Mouse (Mus musculus) ES-E14 (cell line): ENCODE measurements at regions not wholly inside any gene's neighbourhood (a gene's known extent, or its start where the extent isn't known, plus 50 kb on each side); places are given as distances from the start of the nearest gene placed in this dataset.

Experiments
- DNase-seq: peaks from one replicate; pipeline ENCODE4 v3.0.0-alpha.2; 2013; ENCODE audit warnings: low read depth, low spot score
- H3K27ac ChIP-seq: 2 replicates; pipeline ENCODE4 v1.5.1; 2012; ENCODE audit warnings: low read depth, mild to moderate bottlenecking, low read length, moderate library complexity, mixed read lengths; ENCODE audit not compliant: poor library complexity, insufficient read depth, severe bottlenecking
- H3K36me3 ChIP-seq: 2 replicates; pipeline ENCODE4 v1.6.1; 2012; ENCODE audit warnings: mild to moderate bottlenecking, low read length, moderate library complexity, mixed read lengths; ENCODE audit not compliant: control insufficient read depth, poor library complexity, insufficient read depth, severe bottlenecking
- H3K4me1 ChIP-seq, 2 experiments: fragments of 150-350 bp in 1 of 2; sonication (generic) in 1 of 2; 2 replicates each; pipeline ENCODE4 v1.6.1; 2012; ENCODE audit warnings: low read length in 2 of 2, mild to moderate bottlenecking in 1 of 2, mixed read lengths in 1 of 2; ENCODE audit not compliant: control insufficient read depth in 2 of 2, insufficient read depth in 2 of 2, poor library complexity in 1 of 2
- H3K4me3 ChIP-seq, 2 experiments: fragments of 150-350 bp in 1 of 2; sonication (generic) in 1 of 2; 2 replicates each; pipeline ENCODE4 v1.5.1; 2012; ENCODE audit warnings: low read length in 2 of 2, low read depth in 1 of 2, mild to moderate bottlenecking in 1 of 2, mixed read lengths in 1 of 2; ENCODE audit not compliant: insufficient read depth in 1 of 2, poor library complexity in 1 of 2, severe bottlenecking in 1 of 2
- H3K9ac ChIP-seq: 2 replicates; pipeline ENCODE4 v1.6.1; 2012; ENCODE audit warnings: low read depth, mild to moderate bottlenecking, low read length, mixed read lengths; ENCODE audit not compliant: poor library complexity, insufficient read depth, severe bottlenecking
- H3K9me3 ChIP-seq: fragments of 150-350 bp; sonication (generic); 2 replicates; pipeline ENCODE4 v1.6.1; 2012; ENCODE audit warnings: low read depth, mild to moderate bottlenecking, low read length; ENCODE audit not compliant: control insufficient read depth, insufficient read depth
- CHD2 ChIP-seq: IDR thresholded peaks from 2 replicates; pipeline ENCODE4 v1.6.1; 2014; ENCODE audit warnings: mild to moderate bottlenecking, low read depth, low read length, inconsistent platforms
- HCFC1 ChIP-seq: IDR thresholded peaks from 2 replicates; pipeline ENCODE4 v1.6.1; 2012; ENCODE audit warnings: low read length, inconsistent platforms, borderline replicate concordance; ENCODE audit not compliant: insufficient read depth
- MAFK ChIP-seq: IDR thresholded peaks from 2 replicates; pipeline ENCODE4 v1.6.1; 2014; ENCODE audit warnings: mild to moderate bottlenecking, low read depth, low read length, inconsistent platforms; ENCODE audit not compliant: insufficient read depth
- ZC3H11A ChIP-seq: IDR thresholded peaks from 2 replicates; pipeline ENCODE4 v1.6.1; 2012; ENCODE audit warnings: low read depth, mild to moderate bottlenecking, inconsistent platforms, low read length, borderline replicate concordance
- ZNF384 ChIP-seq: IDR thresholded peaks from 2 replicates; pipeline ENCODE4 v1.6.1; 2012; ENCODE audit warnings: low read depth, low read length, inconsistent platforms
- in situ Hi-C, 2 experiments: fragments of 600-800 bp; cut with MboI; formaldehyde crosslinking; loops; one replicate each; pipeline ENCODE4 v1.15.1; 2025; ENCODE audit warnings: low sequenced_read_pairs in 2 of 2, inconsistent platforms in 1 of 2; ENCODE audit not compliant: unreplicated experiment in 2 of 2

GRCm38 (mm10) chr11:17468431-17469165 is 211.2 kb downstream of the C1d start:
- Histone ChIP-seq H3K9me3 (no peaks in the 10 kb centered on the region), H3K27ac (no peak overlapping the region), H3K36me3 (no peaks in the 10 kb centered on the region), H3K4me3 (no peak overlapping the region), H3K9ac (no peak overlapping the region), H3K4me1 (no peaks in the 10 kb centered on the region)
- in situ Hi-C loops = no loop called here
- TF ChIP-seq CHD2 (no peak), ZC3H11A (no peak), ZNF384 (no peak), MAFK (no peak), HCFC1 (no peak)
- no peak for DNase-seq

- no peak overlapping the region for H3K27ac ChIP-seq
- no peak overlapping the region for H3K4me3 ChIP-seq
- no peak for DNase-seq
- TF ChIP-seq ZC3H11A = no peak
- no peak for TF ChIP-seq HCFC1
- no peak for TF ChIP-seq MAFK
- TF ChIP-seq CHD2 = no peak
- no peak for TF ChIP-seq ZNF384
- H3K36me3 ChIP-seq = no peaks in the 10 kb centered on the region
- no peak overlapping the region for H3K9ac ChIP-seq
- in situ Hi-C loops = no loop called here
- H3K9me3 ChIP-seq = no peaks in the 10 kb centered on the region
- H3K4me1 ChIP-seq = peaks cover 0 to 2% of the 10 kb centered on the region in 2 experiments; a peak in 1 of 4 replicates
Observed at GRCm38 (mm10) chr11:17481436-17481996, 224.1 kb downstream of the C1d start.

GRCm38 (mm10) chr11:17483849-17484441 is 226.6 kb downstream of the C1d start:
- Histone ChIP-seq H3K36me3 (no peaks in the 10 kb centered on the region), H3K9ac (no peak overlapping the region), H3K9me3 (no peaks in the 10 kb centered on the region), H3K4me3 (no peak overlapping the region), H3K27ac (no peak overlapping the region), H3K4me1 (peaks cover 0 to 2% of the 10 kb centered on the region in 2 experiments; a peak in 1 of 4 replicates)
- no peak for DNase-seq
- TF ChIP-seq ZNF384 (no peak), CHD2 (no peak), ZC3H11A (no peak), HCFC1 (no peak)
- in situ Hi-C loops = no loop called here

- in situ Hi-C loops = no loop called here
- H3K36me3 ChIP-seq = no peaks in the 10 kb centered on the region
- no peak for DNase-seq
- H3K4me1 ChIP-seq = no peaks in the 10 kb centered on the region
- no peak overlapping the region for H3K4me3 ChIP-seq
- H3K9ac ChIP-seq = no peak overlapping the region
- no peaks in the 10 kb centered on the region for H3K9me3 ChIP-seq
- TF ChIP-seq ZNF384 (no peak), CHD2 (no peak), MAFK (no peak), ZC3H11A (no peak), HCFC1 (no peak)
- H3K27ac ChIP-seq = no peak overlapping the region
Observed at GRCm38 (mm10) chr11:17501120-17502043, 244.0 kb downstream of the C1d start.
